Mouse (Mus musculus) neural tube, embryonic 10.5 days (tissue): ENCODE data around the gene Stard10.

Experiments used
- DNase-seq: peaks from one replicate; pipeline ENCODE4 v3.0.0-alpha.2; 2017; ENCODE audit warnings: low spot score; ENCODE audit errors: extremely low spot score

The Stard10 gene

GRCm38 (mm10) chr7:101301881-101302456 is 14.9 kb upstream of the Stard10 start, which contains the start of gene Atg16l2:
Atg16l2 (minus strand) TSS chr7:101302251.
- peak; percentile 94 for DNase-seq

GRCm38 (mm10) chr7:101302691-101303090 is 14.2 kb upstream of the Stard10 start:
- DNase-seq = no peak

- DNase-seq = no peak
Observed at GRCm38 (mm10) chr7:101306841-101307240, 10.0 kb upstream of the Stard10 start.

GRCm38 (mm10) chr7:101309985-101310326 is 6.9 kb upstream of the Stard10 start:
- DNase-seq = no peak

- DNase-seq = peak; percentile 95
Observed at GRCm38 (mm10) chr7:101310327-101311028, 6.4 kb upstream of the Stard10 start.

DNA sequence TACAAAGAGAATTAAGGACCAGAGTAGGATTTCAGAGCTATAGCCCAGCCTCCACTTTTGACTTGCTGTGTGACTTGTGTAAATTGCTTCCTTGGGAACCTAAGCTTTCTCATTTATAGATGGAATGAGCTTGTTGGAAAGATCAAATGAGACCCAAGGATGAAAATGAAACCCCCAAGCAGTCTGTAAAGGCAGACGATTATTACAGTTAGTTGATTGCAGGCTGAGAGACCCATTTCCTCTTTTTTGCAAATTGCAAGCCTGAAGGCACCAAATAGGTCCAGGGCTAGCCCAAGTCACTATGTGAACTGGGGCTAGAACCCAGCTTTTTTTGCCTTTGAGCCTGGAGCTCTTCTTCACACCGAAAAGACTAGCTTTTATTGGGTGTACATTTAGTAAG is 5.8 kb upstream of the Stard10 start:
- DNase-seq = no peak

DNA sequence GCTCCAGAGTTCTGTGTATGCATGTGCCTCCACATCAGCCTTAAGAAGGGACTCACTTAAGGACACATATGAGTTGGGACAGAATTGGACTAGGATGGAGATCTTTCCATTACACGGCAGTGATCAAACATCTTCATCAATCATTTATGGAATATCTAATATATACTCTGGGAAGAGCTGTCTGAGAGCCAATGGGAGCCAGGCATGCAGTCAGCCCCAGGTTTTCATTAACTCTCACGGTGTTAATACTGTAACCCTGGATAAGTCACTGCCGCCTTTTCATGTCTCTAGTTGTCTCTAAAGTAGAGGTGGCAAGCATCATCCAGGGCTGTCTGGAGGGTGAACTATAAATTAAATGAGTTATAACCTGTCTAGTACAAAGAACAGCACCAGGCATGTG is 3.9 kb upstream of the Stard10 start:
- no peak for DNase-seq

DNA sequence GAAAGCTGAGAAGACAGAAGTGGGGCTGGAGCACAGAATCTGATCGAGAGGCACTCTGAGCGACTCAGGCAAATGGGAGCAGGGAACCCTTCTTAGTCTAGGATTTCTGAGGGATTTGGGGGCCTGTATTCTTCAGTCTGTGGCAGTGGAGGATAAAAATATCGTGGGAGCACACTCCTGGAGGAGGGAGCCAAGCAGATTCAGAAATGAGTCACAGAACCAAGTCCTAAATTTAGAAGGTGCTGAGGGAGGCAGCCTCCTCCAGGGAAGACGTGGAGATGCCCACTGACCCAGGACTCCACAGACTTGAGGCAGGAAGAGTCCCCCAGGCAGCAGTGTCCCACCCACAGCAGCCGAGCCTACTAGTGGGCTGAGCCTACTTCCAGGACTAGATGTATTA is 2.5 kb upstream of the Stard10 start:
- no peak for DNase-seq

GRCm38 (mm10) chr7:101315699-101316098 is 1.2 kb upstream of the Stard10 start:
- DNase-seq = no peak

DNA sequence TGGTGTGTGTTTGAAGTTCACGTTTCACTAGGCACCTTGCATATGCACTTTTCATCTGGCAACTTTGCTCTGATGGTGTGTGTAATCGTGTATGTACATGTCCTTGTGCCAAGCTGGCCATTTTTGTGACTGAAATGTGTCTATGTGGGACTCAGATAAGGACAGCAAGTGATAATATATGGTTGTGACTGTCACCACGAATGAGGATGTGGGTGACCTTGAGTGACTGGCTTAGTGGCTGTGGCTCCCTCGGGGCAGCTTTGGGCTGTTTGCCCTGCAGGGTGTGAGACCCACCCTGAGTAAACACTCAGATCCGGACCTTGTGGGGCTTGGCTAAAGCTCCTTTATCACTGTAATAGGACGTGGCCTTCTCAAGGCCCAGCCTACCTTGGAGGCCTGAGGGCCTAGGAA is 290 bp upstream of the Stard10 start:
- no peak for DNase-seq

- DNase-seq = no peak
Observed at GRCm38 (mm10) chr7:101318848-101319247, 2.0 kb downstream of the Stard10 start.

GRCm38 (mm10) chr7:101319796-101320195 is 2.9 kb downstream of the Stard10 start:
- no peak for DNase-seq

- DNase-seq = peak; percentile 64
Observed at GRCm38 (mm10) chr7:101320399-101321217, 3.7 kb downstream of the Stard10 start.

- peak; percentile 63 for DNase-seq
Observed at GRCm38 (mm10) chr7:101321218-101321827, 4.4 kb downstream of the Stard10 start.

- no peak for DNase-seq
Observed at GRCm38 (mm10) chr7:101323141-101323594, 6.3 kb downstream of the Stard10 start.

GRCm38 (mm10) chr7:101324142-101324962 is 7.5 kb downstream of the Stard10 start:
- DNase-seq = no peak

GRCm38 (mm10) chr7:101326006-101326405 is 9.1 kb downstream of the Stard10 start:
- no peak for DNase-seq

GRCm38 (mm10) chr7:101327263-101327662 is 10.4 kb downstream of the Stard10 start:
- DNase-seq = no peak

DNA sequence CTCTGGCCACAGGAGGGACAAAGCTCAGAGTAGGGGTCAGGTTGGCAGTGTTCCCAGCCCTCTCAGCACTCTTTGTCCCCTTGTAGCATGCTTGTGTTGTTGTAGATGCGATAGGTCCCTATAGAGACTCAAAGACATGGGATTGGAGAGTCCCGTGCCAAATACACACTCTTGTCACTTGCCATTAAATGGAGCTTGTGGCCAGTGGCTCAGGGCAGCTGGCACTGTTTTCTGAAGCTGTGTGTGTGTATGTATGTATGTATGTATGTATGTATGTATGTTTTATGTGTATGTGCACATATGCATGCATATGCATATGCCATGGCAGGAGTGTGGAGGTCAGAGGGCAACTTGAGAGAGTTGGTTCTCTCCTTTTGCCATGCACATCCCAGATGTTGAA is 10.9 kb downstream of the Stard10 start:
- no peak for DNase-seq

DNA sequence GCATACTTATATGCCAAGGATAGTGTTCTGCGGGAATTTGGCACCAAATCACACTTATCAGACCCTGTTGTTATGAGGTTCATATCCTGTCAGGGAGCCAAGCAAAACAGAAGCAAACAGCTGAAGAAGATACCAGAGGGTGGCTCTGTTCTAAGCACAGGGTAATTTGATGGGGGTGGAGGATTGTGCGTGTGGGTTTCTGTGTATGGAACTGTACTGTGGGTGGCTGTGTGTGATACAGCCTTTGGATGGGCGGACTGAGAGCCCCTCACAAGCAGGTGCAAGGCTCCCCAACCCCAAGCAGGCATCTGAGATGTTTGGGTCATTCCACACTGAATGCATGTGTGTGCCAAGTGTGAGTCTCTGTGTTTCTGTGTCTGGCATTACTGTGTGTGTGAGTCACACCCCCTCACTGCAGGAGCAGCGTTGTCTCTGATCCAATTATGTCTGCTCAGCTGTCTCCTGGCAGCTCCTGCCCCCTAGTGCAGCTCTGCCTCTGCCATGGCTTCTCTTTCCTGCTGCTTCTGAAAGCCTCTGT is 11.8 kb downstream of the Stard10 start:
- DNase-seq = no peak

- no peak for DNase-seq
Observed at GRCm38 (mm10) chr7:101329606-101330005, 12.7 kb downstream of the Stard10 start.
